Mouse (Mus musculus): ENCODE measurements around the gene Mrpl52.

DNA sequence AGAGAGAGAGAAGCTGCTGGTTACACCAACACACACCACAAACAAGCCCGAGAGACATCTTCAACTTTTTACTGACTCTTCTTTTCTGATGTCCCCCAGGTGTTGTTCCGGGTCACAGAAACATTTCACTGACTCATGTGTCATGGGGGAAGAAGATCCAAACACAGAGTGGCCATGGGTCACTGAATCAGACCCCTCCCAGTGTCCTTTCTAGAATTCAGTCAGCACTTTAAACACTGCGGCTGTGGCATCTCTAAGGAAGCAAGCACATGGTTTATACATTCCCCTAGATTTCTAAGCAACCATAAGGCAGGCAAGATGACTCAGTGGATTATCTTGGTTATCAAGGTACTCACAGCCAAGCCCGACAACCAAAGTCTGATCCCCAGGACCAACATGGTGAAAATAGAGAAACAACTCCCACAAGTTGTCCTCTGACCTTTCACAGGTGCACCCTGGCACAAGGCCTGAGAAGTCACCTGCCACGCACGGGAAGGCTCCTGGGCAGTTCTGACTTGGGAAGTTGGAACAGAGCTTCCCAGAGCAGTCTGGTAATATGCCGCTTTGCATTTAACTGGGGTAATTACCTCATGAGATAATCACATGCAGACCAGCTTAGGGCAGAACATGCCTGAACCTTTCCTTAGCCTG is 40.6 kb upstream of the Mrpl52 start:
- no peak for TF ChIP-seq POLR2A (IDR thresholded peaks at IDR 0.05; ENCODE audit: borderline replicate concordance, insufficient read depth, low read length)
- no peak for TF ChIP-seq CTCF (IDR thresholded peaks at IDR 0.05; ENCODE audit: borderline replicate concordance, insufficient read depth, low read depth, low read length)
